Mouse (Mus musculus): ENCODE measurements around the gene Hoxb6. TPM values are rescaled to one million over a fixed set of nuclear protein-coding genes. Genes with fewer than 3 reads are reported as not detected.

Gene Hoxb6
- total and polyA plus RNA-seq, 3 experiments, result not detected

- H3K79me2 ChIP-seq (ENCODE audit: control insufficient read depth, insufficient read depth, low read length, poor library complexity), result no peaks in the 10 kb centered on the region
- peaks cover 0 to 10% of the 10 kb centered on the region in 2 experiments; a peak in 3 of 4 replicates for H3K27me3 ChIP-seq (ENCODE audit: control insufficient read depth in 1 of 2, insufficient read depth in 2 of 2, low read length in 2 of 2)
- H3K9ac ChIP-seq (ENCODE audit: control insufficient read depth, low read depth, low read length, poor library complexity, severe bottlenecking), result no peak overlapping the region
- no peaks in the 10 kb centered on the region for H3K4me1 ChIP-seq (ENCODE audit: control insufficient read depth in 1 of 2, insufficient read depth in 2 of 2, low read length in 2 of 2)
- TF ChIP-seq UBTF (IDR thresholded peaks at IDR 0.05; ENCODE audit: borderline replicate concordance, insufficient read depth, low read depth, low read length), result no peak
- TF ChIP-seq SIN3A (IDR thresholded peaks at IDR 0.05; ENCODE audit: low read length), result no peak
- no peak for TF ChIP-seq ELF1 (IDR thresholded peaks at IDR 0.05; ENCODE audit: low read depth, low read length)
- no peak for TF ChIP-seq CTCF (IDR thresholded peaks at IDR 0.05 in 2 of 3, conservative IDR thresholded peaks at IDR 0.05 in 1 of 3; ENCODE audit: control insufficient read depth in 1 of 3, insufficient read depth in 1 of 3, low read depth in 2 of 3, low read length in 3 of 3, poor library complexity in 1 of 3, severe bottlenecking in 1 of 3)
- TF ChIP-seq TAL1 (IDR thresholded peaks at IDR 0.05; ENCODE audit: low read length), result no peak
- no peak for TF ChIP-seq POLR2A (IDR thresholded peaks at IDR 0.05; ENCODE audit: control insufficient read depth in 1 of 2, insufficient read depth in 1 of 2, low read depth in 1 of 2, low read length in 2 of 2, poor library complexity in 1 of 2)
- no peak for TF ChIP-seq NRF1 (IDR thresholded peaks at IDR 0.05; ENCODE audit: insufficient read depth, low read depth, low read length, poor library complexity, severe bottlenecking)
- no peak for TF ChIP-seq KAT2A (conservative IDR thresholded peaks at IDR 0.05; ENCODE audit: low read depth, low read length)
- no peak for TF ChIP-seq ZKSCAN1 (IDR thresholded peaks at IDR 0.05; ENCODE audit: low read depth, low read length)
- no peak for TF ChIP-seq MAFK (IDR thresholded peaks at IDR 0.05; ENCODE audit: borderline replicate concordance, low read depth, low read length)
- no peak for TF ChIP-seq ETS1 (IDR thresholded peaks at IDR 0.05; ENCODE audit: low read depth, low read length)
- no peak for TF ChIP-seq EP300 (IDR thresholded peaks at IDR 0.05; ENCODE audit: low read depth in 1 of 2, low read length in 2 of 2)
- TF ChIP-seq MYB (IDR thresholded peaks at IDR 0.05; ENCODE audit: low read depth, low read length), result no peak
- TF ChIP-seq MAX (IDR thresholded peaks at IDR 0.05; ENCODE audit: low read length), result no peak
- no peak for TF ChIP-seq MYC (IDR thresholded peaks at IDR 0.05; ENCODE audit: low read depth, low read length)
- no peaks in the 10 kb centered on the region for H3K9me3 ChIP-seq (replicated peaks; ENCODE audit: insufficient read depth, low read length)
- no peaks in the 10 kb centered on the region for H3K36me3 ChIP-seq (ENCODE audit: control insufficient read depth in 1 of 2, insufficient read depth in 2 of 2, low read length in 2 of 2)
- H3K4me3 ChIP-seq (ENCODE audit: control insufficient read depth in 1 of 2, insufficient read depth in 1 of 2, low read depth in 2 of 2, low read length in 2 of 2), result no peak overlapping the region
- no peak for DNase-seq (ENCODE audit: low read depth, low spot score)
- H3K27ac ChIP-seq (ENCODE audit: control insufficient read depth, low read depth, low read length), result no peak overlapping the region
These were observed 40.7 kb upstream of the Hoxb6 start for GRCm38 (mm10) chr11:96251480-96252031.

GRCm38 (mm10) chr11:96252541-96253120, 39.6 kb upstream of the Hoxb6 start:
- Histone ChIP-seq H3K27me3 (ENCODE audit: control insufficient read depth in 1 of 2, insufficient read depth in 2 of 2, low read length in 2 of 2) (peaks cover under 1 to 10% of the 10 kb centered on the region in 2 experiments; a peak in 3 of 4 replicates), H3K4me3 (ENCODE audit: control insufficient read depth in 1 of 2, insufficient read depth in 1 of 2, low read depth in 2 of 2, low read length in 2 of 2) (no peak overlapping the region), H3K27ac (ENCODE audit: control insufficient read depth, low read depth, low read length) (no peak overlapping the region), H3K36me3 (ENCODE audit: control insufficient read depth in 1 of 2, insufficient read depth in 2 of 2, low read length in 2 of 2) (no peaks in the 10 kb centered on the region), H3K9me3 (replicated peaks; ENCODE audit: insufficient read depth, low read length) (no peaks in the 10 kb centered on the region), H3K79me2 (ENCODE audit: control insufficient read depth, insufficient read depth, low read length, poor library complexity) (no peaks in the 10 kb centered on the region), H3K4me1 (ENCODE audit: control insufficient read depth in 1 of 2, insufficient read depth in 2 of 2, low read length in 2 of 2) (no peaks in the 10 kb centered on the region), H3K9ac (ENCODE audit: control insufficient read depth, low read depth, low read length, poor library complexity, severe bottlenecking) (no peak overlapping the region)
- TF ChIP-seq BHLHE40 (IDR thresholded peaks at IDR 0.05; ENCODE audit: borderline replicate concordance, low read depth, low read length) (no peak), ZNF384 (IDR thresholded peaks at IDR 0.05; ENCODE audit: low read depth, low read length) (no peak), NELFE (IDR thresholded peaks at IDR 0.05; ENCODE audit: low read depth, low read length) (no peak), ELF1 (IDR thresholded peaks at IDR 0.05; ENCODE audit: low read depth, low read length) (no peak), MAFK (IDR thresholded peaks at IDR 0.05; ENCODE audit: borderline replicate concordance, low read depth, low read length) (no peak), EP300 (IDR thresholded peaks at IDR 0.05; ENCODE audit: low read depth in 1 of 2, low read length in 2 of 2) (no peak), RCOR1 (IDR thresholded peaks at IDR 0.05; ENCODE audit: low read depth, low read length) (no peak), ZMIZ1 (IDR thresholded peaks at IDR 0.05; ENCODE audit: low read depth, low read length) (no peak), POLR2A (IDR thresholded peaks at IDR 0.05; ENCODE audit: control insufficient read depth in 1 of 2, insufficient read depth in 1 of 2, low read depth in 1 of 2, low read length in 2 of 2, poor library complexity in 1 of 2) (no peak), KAT2A (conservative IDR thresholded peaks at IDR 0.05; ENCODE audit: low read depth, low read length) (no peak), NRF1 (IDR thresholded peaks at IDR 0.05; ENCODE audit: insufficient read depth, low read depth, low read length, poor library complexity, severe bottlenecking) (no peak), ZKSCAN1 (IDR thresholded peaks at IDR 0.05; ENCODE audit: low read depth, low read length) (no peak), SMC3 (IDR thresholded peaks at IDR 0.05; ENCODE audit: low read depth, low read length) (no peak), MYC (IDR thresholded peaks at IDR 0.05; ENCODE audit: low read depth, low read length) (no peak), CHD1 (IDR thresholded peaks at IDR 0.05; ENCODE audit: low read depth, low read length) (no peak), MEF2A (IDR thresholded peaks at IDR 0.05; ENCODE audit: extremely low read depth, insufficient replicate concordance, low read depth, low read length, poor library complexity, severe bottlenecking) (no peak), HCFC1 (IDR thresholded peaks at IDR 0.05; ENCODE audit: low read depth, low read length) (no peak), TBP (IDR thresholded peaks at IDR 0.05; ENCODE audit: low read depth, low read length) (no peak), SIN3A (IDR thresholded peaks at IDR 0.05; ENCODE audit: low read length) (no peak)
- DNase-seq (ENCODE audit: low read depth, low spot score), result no peak
